Mouse (Mus musculus): ENCODE results near the gene Retreg1. TPM values are rescaled to one million over a fixed set of nuclear protein-coding genes. Genes with fewer than 3 reads are reported as not detected.

Gene Retreg1
- polyA plus RNA-seq, 1 experiment = not detected

GRCm38 (mm10) chr15:25805336-25806110 is 37.5 kb upstream of the Retreg1 start:
- peaks cover 7% of the 10 kb centered on the region for H3K4me1 ChIP-seq (ENCODE audit: control insufficient read depth, insufficient read depth, low read length)
- no peak overlapping the region for H3K27ac ChIP-seq (ENCODE audit: insufficient read depth, low read depth, low read length)
- 74% methylated on average over 21 of the region's 21 CpGs for WGBS
- TF ChIP-seq POLR2A (IDR thresholded peaks at IDR 0.05; ENCODE audit: insufficient read depth, low read depth, low read length) (no peak), CTCF (IDR thresholded peaks at IDR 0.05; ENCODE audit: insufficient read depth, low read depth, low read length) (peak; percentile 78)
- no peak overlapping the region for H3K4me3 ChIP-seq (ENCODE audit: insufficient read depth, low read depth, low read length)

DNA sequence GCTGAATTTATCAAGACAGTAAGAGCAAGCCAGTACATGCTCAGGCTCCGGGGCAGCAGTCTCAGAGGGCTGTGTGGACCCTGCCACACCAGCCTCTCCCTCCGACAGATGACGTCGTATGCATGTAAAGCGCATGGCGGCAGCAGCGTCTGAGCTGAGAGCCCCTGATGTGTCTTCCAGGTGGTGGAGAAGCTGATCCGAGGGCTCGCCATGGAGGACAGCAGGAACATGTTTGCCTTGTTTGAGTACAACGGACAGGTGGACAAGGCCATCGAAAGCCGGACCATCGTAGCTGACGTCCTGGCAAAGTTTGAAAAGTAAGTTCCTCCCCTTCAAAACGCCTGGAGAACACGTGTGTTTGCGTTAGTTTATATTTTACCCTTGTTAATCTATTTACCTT is 36.6 kb upstream of the Retreg1 start:
- H3K27ac ChIP-seq (ENCODE audit: insufficient read depth, low read depth, low read length) = no peak overlapping the region
- TF ChIP-seq CTCF (IDR thresholded peaks at IDR 0.05; ENCODE audit: insufficient read depth, low read depth, low read length) = no peak
- TF ChIP-seq POLR2A (IDR thresholded peaks at IDR 0.05; ENCODE audit: insufficient read depth, low read depth, low read length) = no peak
- peaks cover 3% of the 10 kb centered on the region for H3K4me1 ChIP-seq (ENCODE audit: control insufficient read depth, insufficient read depth, low read length)
- 93% methylated on average over 17 of the region's 17 CpGs for WGBS
- H3K4me3 ChIP-seq (ENCODE audit: insufficient read depth, low read depth, low read length) = no peak overlapping the region

- TF ChIP-seq POLR2A (IDR thresholded peaks at IDR 0.05; ENCODE audit: insufficient read depth, low read depth, low read length) (no peak), CTCF (IDR thresholded peaks at IDR 0.05; ENCODE audit: insufficient read depth, low read depth, low read length) (no peak)
- H3K4me3 ChIP-seq (ENCODE audit: insufficient read depth, low read depth, low read length) = no peak overlapping the region
- peaks cover 4% of the 10 kb centered on the region for H3K4me1 ChIP-seq (ENCODE audit: control insufficient read depth, insufficient read depth, low read length)
- WGBS = 94% methylated on average over 9 of the region's 9 CpGs
- H3K27ac ChIP-seq (ENCODE audit: insufficient read depth, low read depth, low read length) = no peak overlapping the region
Measured at GRCm38 (mm10) chr15:25806878-25807277, 36.1 kb upstream of the Retreg1 start.

GRCm38 (mm10) chr15:25808677-25809460 is 34.1 kb upstream of the Retreg1 start:
- TF ChIP-seq CTCF (IDR thresholded peaks at IDR 0.05; ENCODE audit: insufficient read depth, low read depth, low read length) = no peak
- TF ChIP-seq POLR2A (IDR thresholded peaks at IDR 0.05; ENCODE audit: insufficient read depth, low read depth, low read length) = no peak
- H3K27ac ChIP-seq (ENCODE audit: insufficient read depth, low read depth, low read length) = no peak overlapping the region
- WGBS = 78% methylated on average over 20 of the region's 20 CpGs

DNA sequence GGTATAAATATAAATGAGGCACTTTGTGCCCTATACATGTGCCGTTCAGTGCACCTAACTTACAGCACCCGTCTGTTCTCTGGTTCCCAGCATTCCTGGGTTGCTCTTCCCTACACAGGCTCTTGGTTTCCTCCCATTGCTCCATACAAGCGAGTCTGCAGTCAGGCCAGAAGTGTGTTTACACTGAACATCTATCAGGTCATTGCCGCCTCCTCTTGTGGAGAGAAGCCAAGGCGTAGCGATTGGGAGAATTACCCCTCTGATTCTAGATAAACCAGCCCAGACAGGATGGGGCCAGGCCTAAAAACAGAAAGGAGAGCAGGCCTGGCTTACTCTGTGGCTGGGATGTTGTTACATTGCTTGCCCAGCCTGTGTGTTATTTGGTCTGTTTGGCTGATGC is 33.3 kb upstream of the Retreg1 start:
- WGBS = 53% methylated on average over 6 of the region's 6 CpGs
- no peak for TF ChIP-seq POLR2A (IDR thresholded peaks at IDR 0.05; ENCODE audit: insufficient read depth, low read depth, low read length)
- no peak for TF ChIP-seq CTCF (IDR thresholded peaks at IDR 0.05; ENCODE audit: insufficient read depth, low read depth, low read length)
- no peak overlapping the region for H3K27ac ChIP-seq (ENCODE audit: insufficient read depth, low read depth, low read length)
- peaks cover 7% of the 10 kb centered on the region for H3K4me1 ChIP-seq (ENCODE audit: control insufficient read depth, insufficient read depth, low read length)
- no peak overlapping the region for H3K4me3 ChIP-seq (ENCODE audit: insufficient read depth, low read depth, low read length)

More at GRCm38 (mm10) chr15:25808677-25809460, 34.1 kb upstream of the Retreg1 start:
- peaks cover 7% of the 10 kb centered on the region for H3K4me1 ChIP-seq (ENCODE audit: control insufficient read depth, insufficient read depth, low read length)
- H3K4me3 ChIP-seq (ENCODE audit: insufficient read depth, low read depth, low read length) = no peak overlapping the region

DNA sequence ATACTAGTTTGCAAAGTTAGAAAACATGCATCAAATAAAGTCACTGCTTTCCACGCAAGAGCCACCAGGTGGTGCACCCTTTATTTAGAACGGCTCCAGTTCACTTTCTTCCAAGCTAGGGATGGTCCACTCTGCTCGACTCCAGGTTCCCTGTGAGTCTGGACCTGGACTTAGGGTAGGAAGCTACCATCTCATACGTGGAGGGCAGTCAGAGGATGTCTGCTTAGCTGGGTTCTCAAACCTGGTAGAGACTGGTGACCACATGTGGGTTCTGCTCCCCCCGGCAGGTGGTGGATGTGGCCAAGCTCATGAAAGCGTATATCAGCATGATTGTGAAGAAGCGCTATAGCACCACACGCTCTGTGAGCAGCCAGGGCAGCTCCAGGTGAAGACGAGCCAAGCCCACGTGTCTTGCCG is 31.1 kb upstream of the Retreg1 start:
- no peak for TF ChIP-seq CTCF (IDR thresholded peaks at IDR 0.05; ENCODE audit: insufficient read depth, low read depth, low read length)
- 78% methylated on average over 11 of the region's 11 CpGs for WGBS

DNA sequence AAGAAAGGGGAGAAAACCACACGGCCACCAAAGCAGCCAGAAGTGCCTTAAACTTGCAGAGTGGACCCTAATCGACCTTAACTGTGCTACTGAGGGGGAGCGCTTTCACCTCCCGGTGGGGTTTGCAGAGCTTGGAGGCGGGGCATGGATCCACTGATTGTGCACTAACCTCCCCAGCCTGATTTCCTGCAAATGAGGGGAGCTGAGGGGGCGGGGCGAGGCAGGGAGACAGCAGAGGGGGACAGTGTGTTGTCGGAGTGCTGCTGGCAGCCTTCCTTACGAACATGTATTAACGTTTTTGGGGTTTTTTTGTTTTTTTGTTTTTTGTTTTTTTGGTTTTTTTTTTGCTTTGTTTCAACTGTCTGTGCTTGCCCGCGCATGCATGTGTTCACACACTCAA is 30.5 kb upstream of the Retreg1 start:
- TF ChIP-seq CTCF (IDR thresholded peaks at IDR 0.05; ENCODE audit: insufficient read depth, low read depth, low read length) = no peak
- TF ChIP-seq POLR2A (IDR thresholded peaks at IDR 0.05; ENCODE audit: insufficient read depth, low read depth, low read length) = no peak
- H3K4me1 ChIP-seq (ENCODE audit: control insufficient read depth, insufficient read depth, low read length) = peaks cover 7% of the 10 kb centered on the region
- no peak overlapping the region for H3K4me3 ChIP-seq (ENCODE audit: insufficient read depth, low read depth, low read length)
- WGBS = 54% methylated on average over 12 of the region's 12 CpGs
- H3K27ac ChIP-seq (ENCODE audit: insufficient read depth, low read depth, low read length) = no peak overlapping the region

More for the DNA sequence above, 31.1 kb upstream of the Retreg1 start:
- Histone ChIP-seq H3K4me1 (ENCODE audit: control insufficient read depth, insufficient read depth, low read length) (peaks cover 7% of the 10 kb centered on the region), H3K4me3 (ENCODE audit: insufficient read depth, low read depth, low read length) (no peak overlapping the region), H3K27ac (ENCODE audit: insufficient read depth, low read depth, low read length) (no peak overlapping the region; the same call in 1 of the 2 replicates)

DNA sequence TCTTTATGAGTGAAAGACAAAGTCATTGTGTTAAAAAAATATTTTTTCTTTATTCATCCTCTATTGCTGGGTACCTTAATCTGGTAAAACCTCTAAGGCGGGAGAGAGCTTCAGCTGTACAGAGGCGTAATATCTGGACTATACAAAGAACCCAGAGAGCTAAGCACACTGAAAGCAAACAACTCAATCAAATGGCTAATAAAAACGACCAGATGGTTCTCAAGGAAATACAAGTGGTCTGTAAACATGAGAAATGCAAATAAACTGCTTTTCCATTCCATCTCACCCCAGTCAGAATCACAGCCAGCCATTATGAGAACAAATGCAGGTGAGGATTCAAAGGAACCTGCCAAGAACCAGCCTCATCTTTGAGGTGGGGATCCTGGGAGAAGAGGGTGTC is 28.4 kb upstream of the Retreg1 start:
- Histone ChIP-seq H3K4me3 (ENCODE audit: insufficient read depth, low read depth, low read length) (no peak overlapping the region), H3K27ac (ENCODE audit: insufficient read depth, low read depth, low read length) (no peak overlapping the region), H3K4me1 (ENCODE audit: control insufficient read depth, insufficient read depth, low read length) (peaks cover 7% of the 10 kb centered on the region)
- TF ChIP-seq CTCF (IDR thresholded peaks at IDR 0.05; ENCODE audit: insufficient read depth, low read depth, low read length) (no peak), POLR2A (IDR thresholded peaks at IDR 0.05; ENCODE audit: insufficient read depth, low read depth, low read length) (no peak)
- 81% methylated on average over 3 of the region's 3 CpGs for WGBS

- Histone ChIP-seq H3K4me1 (ENCODE audit: control insufficient read depth, insufficient read depth, low read length) (peaks cover 3% of the 10 kb centered on the region; the same call in 1 of the 2 replicates), H3K4me3 (ENCODE audit: insufficient read depth, low read depth, low read length) (no peak overlapping the region), H3K27ac (ENCODE audit: insufficient read depth, low read depth, low read length) (no peak overlapping the region)
- TF ChIP-seq CTCF (IDR thresholded peaks at IDR 0.05; ENCODE audit: insufficient read depth, low read depth, low read length) (no peak), POLR2A (IDR thresholded peaks at IDR 0.05; ENCODE audit: insufficient read depth, low read depth, low read length) (no peak)
- WGBS = 88% methylated on average over 2 of the region's 2 CpGs
Measured at GRCm38 (mm10) chr15:25817191-25817590, 25.8 kb upstream of the Retreg1 start.

Measured in olfactory bulb, adult 2 months (tissue).